ENCODE assay signal across 8 mouse cellular contexts in the genomic region with DNA sequence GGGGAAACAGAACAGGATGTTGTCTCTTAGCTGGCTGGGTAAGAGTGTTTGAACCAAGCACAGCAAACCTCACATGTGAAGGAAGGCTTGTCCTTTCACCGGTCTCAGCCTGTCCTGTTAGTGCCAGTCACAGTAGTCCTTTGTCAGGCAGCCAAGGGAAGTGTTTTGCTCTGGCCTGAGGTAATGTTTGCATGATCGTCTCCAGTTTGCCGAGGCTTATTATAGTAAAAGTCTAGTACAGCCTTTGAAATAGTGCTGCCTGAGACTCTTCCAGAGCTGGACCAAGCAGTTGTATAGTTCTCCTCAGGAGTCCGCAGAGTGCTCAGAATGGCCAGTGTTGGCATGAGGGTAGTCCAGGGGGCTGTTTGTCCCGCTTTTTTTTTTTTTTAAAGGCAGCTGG. TPM values are rescaled to one million over a fixed set of nuclear protein-coding genes. Genes with fewer than 3 reads are reported as not detected.
DNase-seq lines count a peak whose midpoint lies in the region; ATAC-seq and TF ChIP-seq lines count a peak whose summit lies in the region.

No protein-coding gene starts in this region.

- H3K9me3 ChIP-seq in heart, embryonic 16.5 days (replicated peaks; ENCODE audit: control insufficient read depth, low read length) = no peaks in the 10 kb centered on the region
- H3K9me3 ChIP-seq in limb, embryonic 14.5 days (ENCODE audit: control insufficient read depth, low read length) = no peaks in the 10 kb centered on the region

- peaks cover 4% of the 10 kb centered on the region; the same call in 1 of the 2 replicates for H3K36me3 ChIP-seq in spleen, adult 2 months (ENCODE audit: control insufficient read depth, insufficient read depth, low read length)
- 0 out of 2 replicates have a peak, but pooled peaks cover 3% of the 10 kb centered on the region for H3K36me3 ChIP-seq in heart, embryonic 16.5 days (ENCODE audit: control insufficient read depth, insufficient read depth)
- peaks cover 13% of the 10 kb centered on the region for H3K36me3 ChIP-seq in limb, embryonic 14.5 days (ENCODE audit: control insufficient read depth, insufficient read depth, low read length)

- peak; percentile 52 for ATAC-seq in frontal cortex, adult (ENCODE audit: low TSS enrichment)
- ATAC-seq in heart, embryonic 16.5 days (replicated peaks; ENCODE audit: extremely low read depth, insufficient read depth, low FRiP score) = peak; percentile 77
- ATAC-seq in limb, embryonic 14.5 days (ENCODE audit: low FRiP score, low read depth) = no peak

- no peaks in the 10 kb centered on the region for H3K27me3 ChIP-seq in spleen, adult 2 months (ENCODE audit: control insufficient read depth, insufficient read depth, low read length)
- no peaks in the 10 kb centered on the region for H3K27me3 ChIP-seq in heart, embryonic 16.5 days (ENCODE audit: control insufficient read depth, insufficient read depth, low read length)
- no peaks in the 10 kb centered on the region for H3K27me3 ChIP-seq in limb, embryonic 14.5 days (ENCODE audit: control insufficient read depth, insufficient read depth, low read length)

- no peak for TF ChIP-seq CTCF in spleen, adult 2 months (IDR thresholded peaks at IDR 0.05; ENCODE audit: extremely low read depth, insufficient read depth, insufficient read length, insufficient replicate concordance)

- H3K9ac ChIP-seq in heart, embryonic 16.5 days (ENCODE audit: low read length) = peak overlapping the region; percentile 46; the same call in 1 of the 2 replicates
- no peak overlapping the region for H3K9ac ChIP-seq in limb, embryonic 14.5 days (ENCODE audit: low read depth, low read length, severe bottlenecking)

- H3K4me1 ChIP-seq in spleen, adult 2 months (ENCODE audit: control insufficient read depth, insufficient read depth, insufficient read length) = peaks cover 3% of the 10 kb centered on the region
- H3K4me1 ChIP-seq in heart, embryonic 16.5 days (ENCODE audit: control insufficient read depth, insufficient read depth, low read length) = peaks cover 11% of the 10 kb centered on the region
- H3K4me1 ChIP-seq in limb, embryonic 14.5 days (ENCODE audit: control insufficient read depth, insufficient read depth, low read length) = no peaks in the 10 kb centered on the region

- H3K27ac ChIP-seq in spleen, adult 2 months (ENCODE audit: insufficient read depth, low read length) = peak overlapping the region; percentile 6; the same call in 1 of the 2 replicates
- peak overlapping the region; percentile 82 for H3K27ac ChIP-seq in heart, embryonic 16.5 days (ENCODE audit: low read length)
- peak overlapping the region; percentile 67; the same call in 1 of the 2 replicates for H3K27ac ChIP-seq in limb, embryonic 14.5 days (replicated peaks; ENCODE audit: low read depth, low read length)

- DNase-seq in frontal cortex, postnatal 36 days (ENCODE audit: low spot score in 2 of 2) = no peak
- DNase-seq in spleen, adult 2 months (ENCODE audit: low read depth in 1 of 2, low spot score in 2 of 2) = no peak
- no peak for DNase-seq in spleen, postnatal 10 days (ENCODE audit: low spot score in 2 of 2)
- DNase-seq in limb, embryonic 14.5 days (ENCODE audit: low spot score) = peak; percentile 44
- no peak for DNase-seq in thymus, postnatal 4 days
- no peak for DNase-seq in frontal cortex, postnatal 14 days (ENCODE audit: low spot score in 2 of 2)

- 60% methylated on average over 5 of the region's 5 CpGs for WGBS in spleen, adult 2 months
- WGBS in heart, embryonic 16.5 days = 46% methylated on average over 5 of the region's 5 CpGs
- 52% methylated on average over 5 of the region's 5 CpGs for WGBS in limb, embryonic 14.5 days

- H3K4me2 ChIP-seq in heart, embryonic 16.5 days (ENCODE audit: low read depth, low read length) = peak overlapping the region; percentile 43
- no peak overlapping the region for H3K4me2 ChIP-seq in limb, embryonic 14.5 days (replicated peaks; ENCODE audit: low read depth, low read length, severe bottlenecking)

- TF ChIP-seq POLR2A in spleen, adult 2 months (IDR thresholded peaks at IDR 0.05; ENCODE audit: low read depth, low read length) = no peak
- no peak for TF ChIP-seq POLR2A in limb, embryonic 14.5 days (IDR thresholded peaks at IDR 0.05; ENCODE audit: borderline replicate concordance, extremely low read depth, insufficient read depth, insufficient read length)

- no peak overlapping the region for H3K4me3 ChIP-seq in spleen, adult 2 months (ENCODE audit: extremely low read depth, insufficient read depth, insufficient read length)
- no peak overlapping the region; the same call in 1 of the 2 replicates for H3K4me3 ChIP-seq in heart, embryonic 16.5 days (ENCODE audit: low read length)
- H3K4me3 ChIP-seq in limb, embryonic 14.5 days (replicated peaks; ENCODE audit: low read length) = no peak overlapping the region

RNA-seq across cellular contexts. Expression of a gene that starts 13.9 kb away (rescaled TPM):
- polyA plus RNA-seq in spleen, adult 2 months (2012; rRNA removed) = 7.7 and 8.7 TPM in 2 replicates
- 5.5 and 6.4 TPM in 2 replicates for polyA plus RNA-seq in heart, embryonic 16.5 days (2015; fragmentation: Nextera tagmentation; extraction: Ambion mirVana)
- polyA plus RNA-seq in limb, embryonic 14.5 days (2012; rRNA removed) = 13.1 and 15.7 TPM in 2 replicates
- polyA plus RNA-seq in limb, embryonic 14.5 days (2014; fragmentation: Nextera tagmentation; extraction: Ambion mirVana) = 15.2 and 16.4 TPM in 2 replicates

RNA-seq across cellular contexts. Expression of a gene that starts 59.6 kb away (rescaled TPM):
- polyA plus RNA-seq in spleen, adult 2 months (2012; rRNA removed) = 1.5 and 2.1 TPM in 2 replicates
- polyA plus RNA-seq in heart, embryonic 16.5 days (2015; fragmentation: Nextera tagmentation; extraction: Ambion mirVana) = 4.0 and 4.7 TPM in 2 replicates
- polyA plus RNA-seq in limb, embryonic 14.5 days (2012; rRNA removed) = 2.8 and 3.0 TPM in 2 replicates
- polyA plus RNA-seq in limb, embryonic 14.5 days (2014; fragmentation: Nextera tagmentation; extraction: Ambion mirVana) = 5.6 and 6.7 TPM in 2 replicates

Comparison
In these comparisons a context has a peak if more than half of its experiments do, and no peak if none do; other contexts are left out.
1. H3K27ac ChIP-seq: peak in every context shown above with its lines; median percentile 82 in heart, embryonic 16.5 days; 67 in limb, embryonic 14.5 days; 6 in spleen, adult 2 months.